Mouse (Mus musculus) lung, adult 2 months (tissue): Measurements from ENCODE around the gene Dpyd. TPM values are rescaled to one million over a fixed set of nuclear protein-coding genes. Genes with fewer than 3 reads are reported as not detected.

Source experiments
- DNase-seq: peaks from one replicate; pipeline ENCODE4 v3.0.0; 2022
- H3K4me1 ChIP-seq: fragments of 200-500 bp; 2 replicates; pipeline ENCODE4 v1.6.1; 2011; ENCODE audit warnings: low read length; ENCODE audit not compliant: control insufficient read depth, insufficient read depth
- H3K4me3 ChIP-seq: fragments of 200-500 bp; replicated peaks from 2 replicates; pipeline ENCODE3; 2011; ENCODE audit warnings: low read depth, mild to moderate bottlenecking, control low read depth, low read length; ENCODE audit errors: extremely low read depth
- CTCF ChIP-seq: fragments of 200-500 bp; IDR thresholded peaks from 2 replicates; pipeline ENCODE4 v1.5.1; 2011; ENCODE audit warnings: mild to moderate bottlenecking, low read length, control low read depth; ENCODE audit not compliant: insufficient read depth
- POLR2A ChIP-seq: fragments of 200-500 bp; IDR thresholded peaks from 2 replicates; pipeline ENCODE4 v1.6.1; 2011; ENCODE audit warnings: low read depth, mild to moderate bottlenecking, control low read depth, low read length, borderline replicate concordance; ENCODE audit errors: extremely low read depth
- WGBS: fragments of 180-500 bp; shearing (Covaris S2); methylation state at CpG from one replicate; pipeline ENCODE4 v1.1.7; 2018; 5-methylcytosine and 5-hydroxymethylcytosine counted together
- polyA plus RNA-seq: library from polyadenylated mRNA; depleted of rRNA; stranded (reverse); fragments of >200 nt; gene quantifications from 2 replicates; pipeline ENCODE4 v1.2.3, GENCODE M21; 2012

Gene Dpyd
- polyA plus RNA-seq, 1 experiment = 1.4 TPM

- 69% methylated on average over 2 of the region's 2 CpGs for WGBS
Measured at GRCm38 (mm10) chr3:118595693-118596092, 33.8 kb downstream of the Dpyd start.

GRCm38 (mm10) chr3:118601689-118602640 is 40.0 kb downstream of the Dpyd start:
- WGBS = 74% methylated on average over 7 of the region's 7 CpGs
- no peak overlapping the region for H3K4me3 ChIP-seq
- TF ChIP-seq POLR2A (no peak), CTCF (no peak)
- DNase-seq = no peak
- H3K4me1 ChIP-seq = no peaks in the 10 kb centered on the region

More at GRCm38 (mm10) chr3:118595693-118596092, 33.8 kb downstream of the Dpyd start:
- no peak for DNase-seq
- Histone ChIP-seq H3K4me1 (no peaks in the 10 kb centered on the region), H3K4me3 (no peak overlapping the region)
- TF ChIP-seq POLR2A (no peak), CTCF (no peak)

- no peak for DNase-seq
- Histone ChIP-seq H3K4me1 (no peaks in the 10 kb centered on the region), H3K4me3 (no peak overlapping the region)
- WGBS = 62% methylated on average over 4 of the region's 4 CpGs
- TF ChIP-seq POLR2A = no peak
- no peak for TF ChIP-seq CTCF
Measured at GRCm38 (mm10) chr3:118608708-118609107, 46.8 kb downstream of the Dpyd start.

- TF ChIP-seq POLR2A = no peak
- TF ChIP-seq CTCF = no peak
- DNase-seq = no peak
- 71% methylated on average over 9 of the region's 9 CpGs for WGBS
Measured at GRCm38 (mm10) chr3:118626455-118627375, 64.8 kb downstream of the Dpyd start.

GRCm38 (mm10) chr3:118629737-118630136 is 67.8 kb downstream of the Dpyd start:
- no peak overlapping the region for H3K4me3 ChIP-seq
- WGBS = 82% methylated on average over 1 of the region's 1 CpGs
- no peak for DNase-seq
- no peaks in the 10 kb centered on the region for H3K4me1 ChIP-seq
- TF ChIP-seq CTCF = no peak
- TF ChIP-seq POLR2A = no peak

More at GRCm38 (mm10) chr3:118626455-118627375, 64.8 kb downstream of the Dpyd start:
- Histone ChIP-seq H3K4me3 (no peak overlapping the region), H3K4me1 (no peaks in the 10 kb centered on the region)

- 87% methylated on average over 10 of the region's 10 CpGs for WGBS
- DNase-seq = no peak
- H3K4me3 ChIP-seq = no peak overlapping the region
- TF ChIP-seq CTCF (no peak), POLR2A (no peak)
- H3K4me1 ChIP-seq = no peaks in the 10 kb centered on the region
Measured at GRCm38 (mm10) chr3:118646024-118646570, 84.2 kb downstream of the Dpyd start.

- no peaks in the 10 kb centered on the region for H3K4me1 ChIP-seq
- 71% methylated on average over 5 of the region's 5 CpGs for WGBS
- no peak for TF ChIP-seq CTCF
- no peak overlapping the region for H3K4me3 ChIP-seq
- no peak for DNase-seq
Measured at GRCm38 (mm10) chr3:118663987-118664692, 102.2 kb downstream of the Dpyd start.

GRCm38 (mm10) chr3:118674121-118674745 is 112.3 kb downstream of the Dpyd start:
- Histone ChIP-seq H3K4me1 (no peaks in the 10 kb centered on the region), H3K4me3 (no peak overlapping the region)
- no peak for TF ChIP-seq POLR2A
- no peak for TF ChIP-seq CTCF
- DNase-seq = no peak
- WGBS = 69% methylated on average over 10 of the region's 10 CpGs

GRCm38 (mm10) chr3:118675441-118675840 is 113.5 kb downstream of the Dpyd start:
- no peak for DNase-seq
- no peak for TF ChIP-seq CTCF
- no peak for TF ChIP-seq POLR2A
- Histone ChIP-seq H3K4me3 (no peak overlapping the region), H3K4me1 (no peaks in the 10 kb centered on the region)
- 37% methylated on average over 1 of the region's 1 CpGs for WGBS
